Mouse (Mus musculus) erythroblast, embryonic 14.5 days (primary cell): ENCODE measurements around the gene Rgs8.

Experiments used
- GATA1 ChIP-seq: IDR thresholded peaks from 2 replicates; pipeline ENCODE4 v1.6.1; 2012; ENCODE audit warnings: low read length, inconsistent platforms, mixed read lengths
- TAL1 ChIP-seq: IDR thresholded peaks from 3 replicates; pipeline ENCODE4 v1.6.1; 2012; ENCODE audit warnings: low read length, inconsistent platforms, mixed read lengths

DNA sequence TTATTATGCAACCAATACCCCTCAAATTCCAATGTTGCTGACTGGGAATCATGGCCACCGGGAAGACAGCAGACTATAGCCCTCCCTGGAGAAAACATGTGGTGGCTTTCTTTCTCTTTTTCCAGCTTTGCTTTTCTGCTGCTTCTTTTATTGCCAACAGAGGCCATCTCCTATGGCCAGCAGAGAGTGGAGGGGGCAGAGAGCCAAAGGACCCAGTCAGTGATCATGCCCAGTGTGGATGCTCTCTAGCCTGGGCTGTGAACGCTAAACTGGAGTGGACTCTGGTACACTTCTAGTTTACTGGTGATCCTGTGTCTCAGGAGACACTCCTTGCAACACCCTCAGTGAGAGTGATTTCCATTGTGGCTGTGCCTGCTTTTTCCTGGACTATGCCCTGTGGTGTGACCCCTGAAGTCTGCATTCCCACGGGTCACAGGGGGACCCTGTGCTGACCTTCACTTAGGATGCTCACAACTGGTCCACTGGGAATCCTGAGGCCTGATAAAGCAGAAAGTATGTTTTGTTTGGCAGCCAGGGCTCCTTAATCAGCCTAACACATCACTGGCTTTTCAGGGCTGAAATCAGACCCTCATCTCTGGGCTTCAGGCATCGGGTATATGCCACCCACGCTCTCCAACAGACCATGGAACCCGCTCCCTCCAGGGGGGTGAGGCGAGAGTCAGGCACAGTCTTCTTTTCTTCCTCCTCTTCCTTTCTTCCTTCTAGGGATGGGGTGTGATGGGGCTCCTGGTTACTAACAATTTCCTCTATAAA, 45.7 kb downstream of the Rgs8 start:
- TF ChIP-seq TAL1: no peak
- no peak for TF ChIP-seq GATA1
